Mouse (Mus musculus): ENCODE measurements around the gene Arhgap22. TPM values are rescaled to one million over a fixed set of nuclear protein-coding genes. Genes with fewer than 3 reads are reported as not detected.
A peak's percentile ranks its signal among the peaks of the same experiment; 100 is the strongest.

Gene Arhgap22
- total and polyA plus RNA-seq, 3 experiments = 0.17 to 0.39 (median 0.29) TPM

DNA sequence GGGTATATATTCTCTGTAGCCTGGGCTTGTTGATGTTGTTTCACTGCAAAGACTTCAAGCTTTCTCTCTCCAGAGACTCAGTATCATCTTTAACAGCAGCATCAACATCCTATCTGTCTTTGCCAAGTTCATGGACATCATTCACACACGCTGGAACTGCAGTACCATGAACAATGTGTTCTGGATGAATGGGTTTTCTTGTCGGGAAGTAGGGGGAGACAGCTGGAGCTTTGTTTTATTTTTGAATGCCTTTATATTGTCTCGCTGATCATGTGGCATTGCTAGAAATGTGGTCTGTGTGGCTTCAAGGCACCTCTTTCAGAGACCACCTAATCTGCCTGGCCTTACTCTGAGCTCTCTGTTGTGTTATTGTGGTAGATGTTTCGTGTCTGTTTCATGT, 26.6 kb upstream of the Arhgap22 start:
- H3K4me2 ChIP-seq (ENCODE audit: insufficient read depth, low read depth, poor library complexity, severe bottlenecking) = no peak overlapping the region
- dilution Hi-C loops (cut with MboI; ENCODE audit: extremely low pct_ligation_motif_present, extremely low pct_unique_long_range_greater_than_20kb, low sequenced_read_pairs) (no loop called here), in situ Hi-C loops (cut with MboI; ENCODE audit: low pct_ligation_motif_present, low pct_unique_long_range_greater_than_20kb, low sequenced_read_pairs) (no loop called here)
- no peak overlapping the region for H3K4me3 ChIP-seq (replicated peaks in 1 of 3; ENCODE audit: low read depth in 2 of 3, low read length in 2 of 3, poor library complexity in 1 of 3)
- H3K27me3 ChIP-seq (replicated peaks) = no peaks in the 10 kb centered on the region
- no peak overlapping the region for H3K27ac ChIP-seq (ENCODE audit: insufficient read depth, low read depth)
- H3K79me2 ChIP-seq (replicated peaks; ENCODE audit: control insufficient read depth, extremely low read depth, insufficient read depth, poor library complexity, severe bottlenecking) = peaks cover 24% of the 10 kb centered on the region
- H3K4me1 ChIP-seq (ENCODE audit: control insufficient read depth in 1 of 2, insufficient read depth in 2 of 2) = peaks cover 25 to 61% of the 10 kb centered on the region in 2 experiments
- peaks cover 7% of the 10 kb centered on the region for H3K9me3 ChIP-seq (replicated peaks; ENCODE audit: low read length)
- H3K9ac ChIP-seq (ENCODE audit: insufficient read depth, low read depth) = no peak overlapping the region; the same call in 1 of the 2 replicates
- H3K36me3 ChIP-seq (replicated peaks in 1 of 2; ENCODE audit: control insufficient read depth in 1 of 2, insufficient read depth in 1 of 2, low read length in 1 of 2) = peaks cover 9 to 18% of the 10 kb centered on the region in 2 experiments
- TF ChIP-seq JUND (conservative IDR thresholded peaks at IDR 0.05; ENCODE audit: low read depth, low read length) (no peak), ELF1 (IDR thresholded peaks at IDR 0.05; ENCODE audit: low read depth, low read length) (no peak), MAFK (IDR thresholded peaks at IDR 0.05; ENCODE audit: insufficient replicate concordance, low read length) (no peak), ZKSCAN1 (IDR thresholded peaks at IDR 0.05; ENCODE audit: borderline replicate concordance, low read depth, low read length) (no peak)
- DNase-seq (ENCODE audit: extremely low read depth) = no peak

- H3K27me3 ChIP-seq (replicated peaks) = no peaks in the 10 kb centered on the region
- H3K36me3 ChIP-seq (replicated peaks in 1 of 2; ENCODE audit: control insufficient read depth in 1 of 2, insufficient read depth in 1 of 2, low read length in 1 of 2) = peaks cover 0 to 3% of the 10 kb centered on the region in 2 experiments
- H3K9ac ChIP-seq (ENCODE audit: insufficient read depth, low read depth) = peak overlapping the region; percentile 56
- H3K79me2 ChIP-seq (replicated peaks; ENCODE audit: control insufficient read depth, extremely low read depth, insufficient read depth, poor library complexity, severe bottlenecking) = peaks cover 5% of the 10 kb centered on the region
- DNase-seq (ENCODE audit: extremely low read depth) = peak; percentile 96
- peak overlapping the region; percentile 99 for H3K27ac ChIP-seq (ENCODE audit: insufficient read depth, low read depth)
- in situ Hi-C loops (cut with MboI; ENCODE audit: low pct_ligation_motif_present, low pct_unique_long_range_greater_than_20kb, low sequenced_read_pairs) (no loop called here), dilution Hi-C loops (cut with MboI; ENCODE audit: extremely low pct_ligation_motif_present, extremely low pct_unique_long_range_greater_than_20kb, low sequenced_read_pairs) (no loop called here)
- peak overlapping the region; percentile 58 to 89 (median 69) for H3K4me3 ChIP-seq (replicated peaks in 1 of 3; ENCODE audit: low read depth in 2 of 3, low read length in 2 of 3, poor library complexity in 1 of 3)
- H3K9me3 ChIP-seq (replicated peaks; ENCODE audit: low read length) = no peaks in the 10 kb centered on the region
- H3K4me2 ChIP-seq (ENCODE audit: insufficient read depth, low read depth, poor library complexity, severe bottlenecking) = peak overlapping the region; percentile 90
- H3K4me1 ChIP-seq (ENCODE audit: control insufficient read depth in 1 of 2, insufficient read depth in 2 of 2) = peaks cover 22 to 68% of the 10 kb centered on the region in 2 experiments
- TF ChIP-seq MEF2A (IDR thresholded peaks at IDR 0.05; ENCODE audit: borderline replicate concordance, low read depth, low read length) = peak; percentile 81
- no peak for TF ChIP-seq USF1 (IDR thresholded peaks at IDR 0.05; ENCODE audit: low read depth, low read length)
- TF ChIP-seq NELFE (IDR thresholded peaks at IDR 0.05; ENCODE audit: low read depth, low read length) = no peak; the same call in none of the 2 replicates
- no peak for TF ChIP-seq GABPA (IDR thresholded peaks at IDR 0.05; ENCODE audit: insufficient replicate concordance, low read depth, low read length)
- no peak for TF ChIP-seq CTCF (conservative IDR thresholded peaks at IDR 0.05 in 1 of 2, IDR thresholded peaks at IDR 0.05 in 1 of 2; ENCODE audit: low read depth in 2 of 2, low read length in 2 of 2)
- TF ChIP-seq ETS1 (conservative IDR thresholded peaks at IDR 0.05; ENCODE audit: low read depth, low read length) = peak; percentile 92
- TF ChIP-seq MAFK (IDR thresholded peaks at IDR 0.05; ENCODE audit: insufficient replicate concordance, low read length) = no peak
- TF ChIP-seq SMC3 (IDR thresholded peaks at IDR 0.05; ENCODE audit: low read depth, low read length) = peak; percentile 13; the same call in 1 of the 2 replicates
- TF ChIP-seq UBTF (IDR thresholded peaks at IDR 0.05; ENCODE audit: low read depth, low read length) = peak; percentile 69; the same call in 1 of the 2 replicates
- TF ChIP-seq RAD21 (IDR thresholded peaks at IDR 0.05; ENCODE audit: low read depth, low read length) = no peak; the same call in none of the 2 replicates
- no peak for TF ChIP-seq ZKSCAN1 (IDR thresholded peaks at IDR 0.05; ENCODE audit: borderline replicate concordance, low read depth, low read length)
- TF ChIP-seq CHD2 (IDR thresholded peaks at IDR 0.05; ENCODE audit: low read length) = peak; percentile 84
- TF ChIP-seq TCF12 (IDR thresholded peaks at IDR 0.05; ENCODE audit: low read depth, low read length) = peak; percentile 94
- TF ChIP-seq JUN (IDR thresholded peaks at IDR 0.05; ENCODE audit: insufficient read depth, low read depth, low read length) = no peak
- TF ChIP-seq SIN3A (IDR thresholded peaks at IDR 0.05; ENCODE audit: low read length) = peak; percentile 94
- peak; percentile 82 for TF ChIP-seq IRF4 (IDR thresholded peaks at IDR 0.05; ENCODE audit: low read depth, low read length)
- TF ChIP-seq ZC3H11A (IDR thresholded peaks at IDR 0.05; ENCODE audit: low read depth, low read length) = no peak
- no peak; the same call in 1 of the 2 replicates for TF ChIP-seq POLR2AphosphoS2 (IDR thresholded peaks at IDR 0.05; ENCODE audit: low read depth, low read length)
- peak; percentile 50; the same call in 1 of the 2 replicates for TF ChIP-seq ELF1 (IDR thresholded peaks at IDR 0.05; ENCODE audit: low read depth, low read length)
- TF ChIP-seq JUND (conservative IDR thresholded peaks at IDR 0.05; ENCODE audit: low read depth, low read length) = peak; percentile 19; the same call in 1 of the 2 replicates
- TF ChIP-seq EP300 (IDR thresholded peaks at IDR 0.05; ENCODE audit: low read length) = peak; percentile 72; the same call in 1 of the 2 replicates
- no peak for TF ChIP-seq KAT2A (IDR thresholded peaks at IDR 0.05; ENCODE audit: insufficient replicate concordance, low read length)
- TF ChIP-seq MAX (IDR thresholded peaks at IDR 0.05; ENCODE audit: low read length) = peak; percentile 80
- no peak for TF ChIP-seq E2F4 (IDR thresholded peaks at IDR 0.05; ENCODE audit: insufficient replicate concordance, low read depth, low read length)
- no peak for TF ChIP-seq USF2 (conservative IDR thresholded peaks at IDR 0.05; ENCODE audit: low read depth, low read length)
- TF ChIP-seq BHLHE40 (IDR thresholded peaks at IDR 0.05; ENCODE audit: low read depth, low read length) = peak; percentile 73; the same call in 1 of the 2 replicates
- peak; percentile 90; the same call in 1 of the 2 replicates for TF ChIP-seq MAZ (IDR thresholded peaks at IDR 0.05; ENCODE audit: low read depth, low read length)
- TF ChIP-seq HCFC1 (IDR thresholded peaks at IDR 0.05; ENCODE audit: low read depth, low read length) = no peak; the same call in 1 of the 2 replicates
- peak; percentile 26; the same call in 1 of the 2 replicates for TF ChIP-seq ZMIZ1 (IDR thresholded peaks at IDR 0.05; ENCODE audit: low read depth, low read length)
- TF ChIP-seq PAX5 (IDR thresholded peaks at IDR 0.05; ENCODE audit: low read length) = no peak
- peak; percentile 96 for TF ChIP-seq ZNF384 (IDR thresholded peaks at IDR 0.05; ENCODE audit: low read depth, low read length)
Measured at GRCm38 (mm10) chr14:33189230-33189629, 24.6 kb upstream of the Arhgap22 start.

Measured in CH12.LX (cell line).